Mouse (Mus musculus) kidney, embryonic 16.5 days (tissue): ENCODE data around the gene Capn9. TPM values are rescaled to one million over a fixed set of nuclear protein-coding genes. Genes with fewer than 3 reads are reported as not detected.

ENCODE experiments used
- ATAC-seq: fragments of 200-750 bp; cut with Nextera tagmentation; 2 replicates; pipeline ENCODE4 v1.8.0; 2017; ENCODE audit warnings: moderate TSS enrichment; ENCODE audit not compliant: low FRiP score, low TSS enrichment
- H3K27ac ChIP-seq: fragments of 300-500 bp; sonication (generic); 2 replicates; pipeline ENCODE4 v1.5.1; 2014; ENCODE audit warnings: low read length
- H3K27me3 ChIP-seq: fragments of 300-500 bp; sonication (generic); 2 replicates; pipeline ENCODE4 v1.6.1; 2014; ENCODE audit warnings: low read length, control low read depth, mixed read lengths; ENCODE audit not compliant: insufficient read depth
- H3K36me3 ChIP-seq: fragments of 300-500 bp; sonication (generic); 2 replicates; pipeline ENCODE4 v1.6.1; 2014; ENCODE audit warnings: low read length, control low read depth, mixed read lengths; ENCODE audit not compliant: insufficient read depth
- H3K4me1 ChIP-seq: fragments of 300-500 bp; sonication (generic); 2 replicates; pipeline ENCODE4 v1.6.1; 2014; ENCODE audit warnings: low read length, control low read depth, mixed read lengths; ENCODE audit not compliant: insufficient read depth
- H3K4me2 ChIP-seq: fragments of 300-500 bp; sonication (generic); replicated peaks from 2 replicates; pipeline ENCODE4 v1.6.1; 2014; ENCODE audit warnings: low read depth, low read length
- H3K4me3 ChIP-seq: fragments of 300-500 bp; sonication (generic); 2 replicates; pipeline ENCODE4 v1.5.1; 2014; ENCODE audit warnings: mild to moderate bottlenecking, low read length
- H3K9ac ChIP-seq: fragments of 300-500 bp; sonication (generic); replicated peaks from 2 replicates; pipeline ENCODE4 v1.6.1; 2014; ENCODE audit warnings: low read length
- H3K9me3 ChIP-seq: fragments of 300-500 bp; sonication (generic); 2 replicates; pipeline ENCODE4 v1.6.1; 2016; ENCODE audit warnings: low read length, control low read depth
- WGBS: fragments of 180-500 bp; shearing (Covaris S2); extraction: QIAGEN DNeasy Blood & Tissue Kit; methylation state at CpG from one replicate; pipeline ENCODE4 v1.1.7; 2014; 5-methylcytosine and 5-hydroxymethylcytosine counted together
- polyA plus RNA-seq: library from polyadenylated mRNA; unstranded; fragments of >200 nt; fragmentation: Nextera tagmentation; extraction: Ambion mirVana; gene quantifications from 2 replicates; pipeline ENCODE4 v1.2.1, GENCODE M21; 2015

The Capn9 gene
- polyA plus RNA-seq, 1 experiment from 2014 or later = not detected

DNA sequence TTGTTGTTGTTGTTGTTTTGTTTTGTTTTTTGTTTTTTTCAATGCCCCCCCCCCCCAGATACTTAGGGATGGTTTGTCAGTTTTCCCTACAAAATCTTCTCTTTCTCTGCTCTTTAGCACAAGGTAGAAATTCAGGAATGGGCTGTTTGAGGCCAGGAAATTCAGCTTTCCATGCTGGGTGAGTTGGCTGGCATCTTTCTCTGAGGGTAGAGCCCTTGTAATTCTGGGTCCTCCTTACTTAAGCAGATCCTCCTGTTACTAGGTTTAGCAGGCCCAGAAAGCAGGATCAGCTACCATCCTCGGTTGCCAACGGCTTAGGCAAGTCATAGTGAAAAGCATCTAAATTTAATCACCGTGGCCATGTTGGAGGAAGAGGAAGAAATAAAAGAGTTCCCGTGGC lies 55.0 kb downstream of the Capn9 start:
- Histone ChIP-seq H3K27me3 (no peaks in the 10 kb centered on the region), H3K4me2 (no peak overlapping the region), H3K4me3 (no peak overlapping the region), H3K9me3 (no peaks in the 10 kb centered on the region), H3K36me3 (peaks cover 1% of the 10 kb centered on the region; the same call in 1 of the 2 replicates), H3K27ac (no peak overlapping the region), H3K9ac (no peak overlapping the region), H3K4me1 (no peaks in the 10 kb centered on the region; the same call in 1 of the 2 replicates)
- ATAC-seq = no peak
- 80% methylated on average over 4 of the region's 4 CpGs for WGBS

DNA sequence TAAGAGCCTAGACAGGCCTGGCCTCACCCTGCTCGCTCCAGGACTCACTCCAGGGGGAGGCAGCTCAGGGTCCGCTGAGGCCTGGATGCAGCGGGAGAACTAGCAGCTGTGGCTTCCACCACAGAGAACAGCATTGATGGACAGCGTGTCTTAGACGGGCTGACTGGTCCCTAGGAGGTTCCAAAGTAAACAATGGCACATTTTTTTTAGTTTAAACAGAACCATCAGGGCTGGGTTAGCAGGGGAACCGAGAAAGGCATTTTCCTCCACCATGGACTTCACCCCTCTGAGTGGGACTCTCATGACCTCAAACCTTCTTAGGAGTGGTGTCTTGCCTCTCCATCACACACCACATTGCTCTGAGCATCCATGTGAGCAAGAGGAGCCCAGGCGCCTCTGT lies 56.1 kb downstream of the Capn9 start:
- Histone ChIP-seq H3K4me3 (no peak overlapping the region), H3K9ac (no peak overlapping the region), H3K4me2 (no peak overlapping the region), H3K4me1 (no peaks in the 10 kb centered on the region; the same call in 1 of the 2 replicates), H3K27me3 (no peaks in the 10 kb centered on the region), H3K9me3 (no peaks in the 10 kb centered on the region), H3K36me3 (peaks cover 12% of the 10 kb centered on the region; the same call in 1 of the 2 replicates), H3K27ac (peak overlapping the region; percentile 49)
- peak; percentile 50 for ATAC-seq
- 33% methylated on average over 7 of the region's 7 CpGs for WGBS

DNA sequence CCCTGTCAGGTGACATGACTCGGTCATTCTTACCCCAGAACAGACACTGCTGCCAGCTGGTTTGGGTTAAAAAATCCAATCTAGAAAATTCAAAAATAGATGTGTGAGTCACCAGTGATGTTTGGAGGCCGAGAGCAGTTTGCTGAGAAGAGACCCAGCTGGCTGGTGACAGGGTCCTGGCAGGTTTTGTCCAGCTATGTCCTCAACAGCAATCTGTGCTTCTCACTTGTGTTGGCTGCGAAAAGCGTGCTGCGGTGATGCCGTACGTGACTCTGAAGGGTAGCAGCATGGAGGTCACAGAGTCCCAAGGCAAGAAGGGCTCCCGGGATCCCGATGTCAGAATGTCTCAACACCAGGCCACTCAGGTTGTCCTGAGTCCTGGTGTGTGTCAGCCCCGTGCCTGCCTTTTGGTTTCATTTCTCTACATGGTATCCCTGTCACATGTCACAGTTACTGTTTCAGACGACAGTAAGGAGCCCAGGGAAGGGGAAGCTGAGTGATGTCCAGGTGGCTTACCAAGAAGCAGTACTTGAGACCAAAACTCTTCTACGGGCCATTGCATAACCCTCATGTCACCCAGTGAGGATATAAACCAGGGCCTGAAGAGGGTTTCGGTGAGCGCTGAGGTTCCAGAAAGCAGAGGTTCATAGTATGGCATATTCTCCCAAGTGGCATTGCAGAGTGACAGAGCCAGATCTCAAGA lies 57.2 kb downstream of the Capn9 start:
- Histone ChIP-seq H3K36me3 (peaks cover 24% of the 10 kb centered on the region; the same call in 1 of the 2 replicates), H3K27ac (peak overlapping the region; percentile 70), H3K4me1 (no peaks in the 10 kb centered on the region; the same call in 1 of the 2 replicates), H3K4me3 (no peak overlapping the region), H3K9me3 (no peaks in the 10 kb centered on the region), H3K9ac (0 out of 2 replicates have a peak overlapping the region, but pooled peaks have one; percentile 22), H3K27me3 (no peaks in the 10 kb centered on the region), H3K4me2 (no peak overlapping the region)
- 68% methylated on average over 14 of the region's 14 CpGs for WGBS
- peak; percentile 61 for ATAC-seq

DNA sequence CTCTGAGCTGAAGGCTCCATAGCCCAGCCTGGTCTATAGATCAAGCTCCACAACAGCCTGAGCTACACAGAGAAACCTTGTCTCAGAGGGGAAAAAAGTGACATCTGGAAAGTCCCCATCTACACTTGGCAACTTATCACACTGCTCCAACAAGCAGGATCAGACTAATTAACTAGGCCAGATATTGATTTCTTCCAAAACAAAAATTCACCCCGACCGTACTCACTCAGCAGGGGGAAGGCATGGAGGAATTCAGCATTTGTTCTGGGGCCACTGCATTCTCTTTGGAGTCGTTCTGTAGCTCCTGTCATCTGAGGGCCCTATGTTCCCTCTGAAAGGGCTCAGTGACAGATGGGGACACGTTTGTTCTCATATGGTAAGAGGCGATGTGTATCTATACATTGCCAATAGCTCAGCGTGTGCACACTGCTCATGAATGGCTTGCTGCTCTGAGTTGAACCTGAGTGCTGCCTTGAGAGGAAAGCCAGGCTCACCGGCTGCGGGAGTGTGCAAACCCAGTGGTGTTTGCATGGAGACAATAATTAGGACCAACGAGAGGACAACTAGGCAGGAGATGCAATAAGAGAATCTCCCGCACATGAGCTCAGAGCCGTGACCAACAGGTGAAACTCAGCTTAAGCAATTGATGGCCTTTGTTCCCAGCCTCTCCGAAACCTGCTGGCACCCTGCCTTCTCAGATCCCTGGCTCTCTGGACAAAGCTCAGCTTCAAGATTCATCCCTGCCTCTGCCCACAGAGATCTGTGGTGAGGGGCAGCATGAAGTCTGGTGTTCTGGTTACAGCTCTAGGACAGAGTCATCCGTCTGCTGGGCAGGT lies 58.7 kb downstream of the Capn9 start:
- no peaks in the 10 kb centered on the region for H3K27me3 ChIP-seq
- no peak for ATAC-seq
- H3K36me3 ChIP-seq = peaks cover 37% of the 10 kb centered on the region; the same call in 1 of the 2 replicates
- H3K4me1 ChIP-seq = no peaks in the 10 kb centered on the region; the same call in 1 of the 2 replicates
- no peak overlapping the region for H3K27ac ChIP-seq
- no peak overlapping the region for H3K4me3 ChIP-seq
- H3K9ac ChIP-seq = no peak overlapping the region
- H3K4me2 ChIP-seq = no peak overlapping the region
- no peaks in the 10 kb centered on the region for H3K9me3 ChIP-seq
- WGBS = 79% methylated on average over 13 of the region's 13 CpGs

DNA sequence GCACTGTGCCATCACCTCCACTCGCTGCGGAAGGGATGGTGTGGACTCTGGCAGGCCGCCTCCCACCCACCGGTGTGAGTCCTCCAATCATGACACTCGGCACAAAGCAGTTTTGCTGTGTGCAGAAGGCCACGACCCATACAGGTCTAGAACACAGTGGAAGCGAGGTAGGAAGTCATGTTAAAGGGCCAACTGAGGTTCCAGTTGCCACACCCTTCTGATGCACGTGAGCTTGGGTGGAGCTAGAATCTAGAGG lies 59.3 kb downstream of the Capn9 start:
- H3K27me3 ChIP-seq = no peaks in the 10 kb centered on the region
- H3K4me2 ChIP-seq = no peak overlapping the region
- H3K4me3 ChIP-seq = no peak overlapping the region
- ATAC-seq = no peak
- H3K36me3 ChIP-seq = peaks cover 37% of the 10 kb centered on the region; the same call in 1 of the 2 replicates
- H3K4me1 ChIP-seq = no peaks in the 10 kb centered on the region; the same call in 1 of the 2 replicates
- no peaks in the 10 kb centered on the region for H3K9me3 ChIP-seq
- 77% methylated on average over 8 of the region's 8 CpGs for WGBS
- no peak overlapping the region for H3K27ac ChIP-seq
- no peak overlapping the region for H3K9ac ChIP-seq

DNA sequence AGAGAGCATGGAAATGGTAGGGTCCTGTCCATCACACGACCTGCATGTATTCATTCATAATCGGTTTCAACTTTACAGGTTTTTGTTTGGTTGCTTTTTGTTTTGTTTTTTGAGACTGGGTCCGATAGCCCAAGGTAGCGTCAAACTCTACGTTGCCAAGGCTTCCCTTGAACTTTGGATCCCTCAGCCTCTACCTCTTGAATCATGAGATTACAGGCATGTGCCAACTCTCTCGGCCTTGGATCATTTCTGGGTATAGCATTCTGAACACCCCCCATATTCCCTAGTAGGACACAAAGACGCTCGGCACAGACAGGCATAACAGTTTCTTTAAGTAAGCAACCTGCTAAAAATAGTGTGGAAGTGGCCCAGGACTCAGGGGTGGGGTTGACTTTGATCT lies 65.7 kb downstream of the Capn9 start:
- H3K9ac ChIP-seq = no peak overlapping the region
- H3K9me3 ChIP-seq = no peaks in the 10 kb centered on the region
- no peak for ATAC-seq
- 98% methylated on average over 8 of the region's 8 CpGs for WGBS
- H3K27ac ChIP-seq = no peak overlapping the region
- H3K36me3 ChIP-seq = peaks cover 35% of the 10 kb centered on the region
- peaks cover 24% of the 10 kb centered on the region for H3K4me1 ChIP-seq
- H3K27me3 ChIP-seq = no peaks in the 10 kb centered on the region
- no peak overlapping the region for H3K4me2 ChIP-seq
- H3K4me3 ChIP-seq = no peak overlapping the region

DNA sequence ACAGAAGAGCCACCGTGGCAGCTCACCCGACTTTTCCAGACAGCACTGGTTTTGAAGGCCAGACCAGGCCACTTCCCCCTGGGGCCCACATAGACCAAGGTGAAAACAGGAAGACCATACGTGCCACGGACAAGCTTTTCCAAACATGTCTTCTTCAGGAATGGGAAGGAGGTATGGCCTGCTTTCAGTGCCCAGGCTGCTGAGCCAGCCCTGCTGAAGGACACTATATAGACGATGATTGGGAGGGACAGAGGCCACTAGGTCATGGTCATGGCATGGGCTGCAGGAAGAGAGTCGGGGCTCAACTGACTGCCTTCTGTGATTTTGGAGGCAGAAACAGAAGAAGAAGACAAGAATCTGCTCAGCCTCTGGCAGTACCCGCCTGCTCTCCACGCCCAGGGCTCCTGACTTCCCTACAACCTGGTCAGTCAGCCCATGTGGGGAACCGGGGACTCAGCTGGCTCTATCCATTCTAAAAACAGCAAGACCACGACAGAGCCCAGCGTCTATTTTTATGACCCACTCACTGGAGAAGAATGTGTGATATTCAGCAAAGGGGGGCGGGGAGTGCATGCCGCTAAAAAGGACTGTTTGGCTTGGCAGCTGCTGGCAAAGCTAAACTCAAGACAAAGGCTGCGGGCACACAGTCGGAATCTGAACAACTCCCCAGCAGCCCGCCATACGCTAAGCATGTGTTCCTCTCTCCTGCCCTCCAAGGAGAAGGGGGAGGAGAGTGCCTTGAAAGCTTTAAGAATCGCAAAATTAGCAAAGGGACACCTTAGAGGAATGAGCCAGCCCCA lies 67.8 kb downstream of the Capn9 start:
- Histone ChIP-seq H3K9ac (peak overlapping the region; percentile 13; the same call in 1 of the 2 replicates), H3K27ac (peak overlapping the region; percentile 56), H3K4me3 (no peak overlapping the region), H3K27me3 (no peaks in the 10 kb centered on the region), H3K36me3 (peaks cover 14% of the 10 kb centered on the region), H3K4me1 (peaks cover 28% of the 10 kb centered on the region), H3K4me2 (0 out of 2 replicates have a peak overlapping the region, but pooled peaks have one; percentile 3), H3K9me3 (no peaks in the 10 kb centered on the region)
- 31% methylated on average over 18 of the region's 18 CpGs for WGBS
- ATAC-seq = peak; percentile 55

DNA sequence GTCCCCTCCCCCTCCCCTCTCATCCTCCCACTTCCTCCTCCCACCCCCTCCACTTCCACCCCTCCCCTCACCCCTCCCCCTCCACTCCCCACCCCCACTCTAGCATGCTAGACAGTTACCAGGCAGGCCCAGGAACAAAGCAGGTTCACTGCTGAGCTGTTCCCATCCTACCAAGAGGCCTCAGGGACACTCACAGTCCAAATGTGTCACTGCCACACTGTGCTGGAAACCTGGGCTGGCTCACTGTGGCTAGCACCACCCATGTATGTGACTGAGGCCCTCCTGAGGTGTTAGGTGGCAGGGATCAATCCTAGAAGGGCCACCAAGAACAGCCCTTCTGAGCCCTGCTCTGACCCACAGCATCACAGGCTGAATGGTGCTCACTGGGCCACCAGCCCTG lies 72.4 kb downstream of the Capn9 start:
- no peaks in the 10 kb centered on the region for H3K9me3 ChIP-seq
- no peak overlapping the region for H3K4me3 ChIP-seq
- peaks cover 13% of the 10 kb centered on the region; the same call in 1 of the 2 replicates for H3K36me3 ChIP-seq
- no peaks in the 10 kb centered on the region for H3K27me3 ChIP-seq
- H3K4me1 ChIP-seq = peaks cover 46% of the 10 kb centered on the region
- H3K4me2 ChIP-seq = no peak overlapping the region
- no peak overlapping the region for H3K27ac ChIP-seq
- no peak for ATAC-seq
- H3K9ac ChIP-seq = no peak overlapping the region

DNA sequence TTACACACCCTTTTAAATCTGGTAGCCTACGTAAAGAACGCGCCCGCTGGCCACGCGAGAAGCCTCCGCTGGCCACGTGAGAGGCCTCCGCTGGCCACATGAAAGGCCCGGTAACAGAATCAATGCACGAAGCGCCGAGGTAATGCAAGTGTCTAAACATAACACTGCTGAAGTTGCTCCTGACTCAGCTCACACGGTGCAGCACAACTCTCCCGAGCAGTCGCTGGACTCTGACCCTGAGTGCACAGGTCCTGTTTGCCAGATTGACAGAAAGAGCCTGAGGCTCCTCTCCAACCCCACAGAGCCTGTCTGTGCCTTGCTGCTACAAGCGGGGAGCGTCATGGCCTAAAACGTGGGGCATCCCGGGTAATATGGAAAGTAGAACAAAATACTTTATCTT lies 75.9 kb downstream of the Capn9 start:
- no peak overlapping the region for H3K9ac ChIP-seq
- no peaks in the 10 kb centered on the region for H3K9me3 ChIP-seq
- WGBS = 86% methylated on average over 20 of the region's 20 CpGs
- peak overlapping the region; percentile 19; the same call in 1 of the 2 replicates for H3K27ac ChIP-seq
- no peak overlapping the region for H3K4me3 ChIP-seq
- H3K27me3 ChIP-seq = no peaks in the 10 kb centered on the region
- H3K36me3 ChIP-seq = peaks cover 18% of the 10 kb centered on the region
- H3K4me2 ChIP-seq = no peak overlapping the region
- H3K4me1 ChIP-seq = peaks cover 52% of the 10 kb centered on the region
- ATAC-seq = no peak
